Mouse (Mus musculus) myocyte (in vitro differentiated cells): Measurements from ENCODE around the gene Gsk3a. TPM values are rescaled to one million over a fixed set of nuclear protein-coding genes. Genes with fewer than 3 reads are reported as not detected.

Experiments used
- H3K27me3 ChIP-seq: one replicate; pipeline ENCODE4 v1.6.1; 2011; ENCODE audit not compliant: control insufficient read depth, insufficient read depth, insufficient read length
- H3K36me3 ChIP-seq: one replicate; pipeline ENCODE4 v1.6.1; 2011; ENCODE audit not compliant: control insufficient read depth, insufficient read depth
- H3K4me2 ChIP-seq: one replicate; pipeline ENCODE4 v1.6.1; 2011; ENCODE audit warnings: low read depth, control low read depth
- H3K4me3 ChIP-seq: one replicate; pipeline ENCODE4 v1.5.1; 2011; ENCODE audit warnings: mild to moderate bottlenecking, control low read depth, moderate library complexity
- H3K79me2 ChIP-seq: one replicate; pipeline ENCODE4 v1.6.1; 2011; ENCODE audit not compliant: control insufficient read depth, insufficient read depth
- H3ac ChIP-seq: one replicate; pipeline ENCODE4 v1.6.1; 2011; ENCODE audit not compliant: control insufficient read depth, insufficient read length
- CEBPB ChIP-seq: IDR thresholded peaks from 2 replicates; pipeline ENCODE4 v1.6.1; 2011; ENCODE audit warnings: mild to moderate bottlenecking, moderate library complexity; ENCODE audit not compliant: poor library complexity, insufficient read depth, severe bottlenecking
- E2F4 ChIP-seq: IDR thresholded peaks from one replicate; pipeline ENCODE4 v1.6.1; 2011; ENCODE audit warnings: mild to moderate bottlenecking, control low read depth, moderate library complexity; ENCODE audit not compliant: insufficient read depth
- MAX ChIP-seq: IDR thresholded peaks from one replicate; pipeline ENCODE4 v1.6.1; 2011; ENCODE audit warnings: low read depth, mild to moderate bottlenecking, control low read depth
- MYOD1 ChIP-seq, 3 experiments: IDR thresholded peaks; one replicate each; pipeline ENCODE4 v1.6.1; 2011; ENCODE audit warnings: control low read depth in 2 of 3, low read depth in 2 of 3, mild to moderate bottlenecking in 2 of 3, moderate library complexity in 1 of 3; ENCODE audit not compliant: insufficient read length in 2 of 3, control insufficient read depth in 1 of 3
- MYOG ChIP-seq, 3 experiments: IDR thresholded peaks; one replicate each; pipeline ENCODE4 v1.6.1; 2011; ENCODE audit warnings: control low read depth in 2 of 3, low read depth in 2 of 3, mild to moderate bottlenecking in 2 of 3; ENCODE audit not compliant: insufficient read length in 2 of 3, control insufficient read depth in 1 of 3, insufficient read depth in 1 of 3
- POLR2A ChIP-seq: IDR thresholded peaks from one replicate; pipeline ENCODE4 v1.6.1; 2011; ENCODE audit warnings: low read depth, mild to moderate bottlenecking, control low read depth, moderate library complexity; ENCODE audit not compliant: insufficient read length
- POLR2AphosphoS2 ChIP-seq: IDR thresholded peaks from one replicate; pipeline ENCODE4 v1.6.1; 2011; ENCODE audit warnings: low read depth, control low read depth; ENCODE audit not compliant: insufficient read length
- REST ChIP-seq: IDR thresholded peaks from one replicate; pipeline ENCODE4 v1.6.1; 2011; ENCODE audit warnings: mild to moderate bottlenecking, control low read depth, moderate library complexity; ENCODE audit not compliant: insufficient read depth, insufficient read length
- SRF ChIP-seq: IDR thresholded peaks from one replicate; pipeline ENCODE4 v1.6.1; 2011; ENCODE audit warnings: low read depth; ENCODE audit not compliant: control insufficient read depth, insufficient read length
- TCF12 ChIP-seq: IDR thresholded peaks from one replicate; pipeline ENCODE4 v1.6.1; 2011; ENCODE audit warnings: mild to moderate bottlenecking, control low read depth; ENCODE audit not compliant: poor library complexity, insufficient read depth, severe bottlenecking
- TCF3 ChIP-seq: IDR thresholded peaks from one replicate; pipeline ENCODE4 v1.6.1; 2011; ENCODE audit warnings: low read depth, control low read depth; ENCODE audit not compliant: insufficient read length
- USF1 ChIP-seq: IDR thresholded peaks from one replicate; pipeline ENCODE4 v1.6.1; 2011; ENCODE audit warnings: low read depth, mild to moderate bottlenecking, control low read depth, moderate library complexity
- polyA plus RNA-seq: library from polyadenylated mRNA; unstranded; fragments of >200 nt; fragmentation: generic; extraction: Trizol; gene quantifications from one replicate; pipeline ENCODE4 v1.2.1, GENCODE M21; 2012; ENCODE audit warnings: missing spikeins

Gene Gsk3a
- polyA plus RNA-seq, 1 experiment = 69.4 TPM

DNA sequence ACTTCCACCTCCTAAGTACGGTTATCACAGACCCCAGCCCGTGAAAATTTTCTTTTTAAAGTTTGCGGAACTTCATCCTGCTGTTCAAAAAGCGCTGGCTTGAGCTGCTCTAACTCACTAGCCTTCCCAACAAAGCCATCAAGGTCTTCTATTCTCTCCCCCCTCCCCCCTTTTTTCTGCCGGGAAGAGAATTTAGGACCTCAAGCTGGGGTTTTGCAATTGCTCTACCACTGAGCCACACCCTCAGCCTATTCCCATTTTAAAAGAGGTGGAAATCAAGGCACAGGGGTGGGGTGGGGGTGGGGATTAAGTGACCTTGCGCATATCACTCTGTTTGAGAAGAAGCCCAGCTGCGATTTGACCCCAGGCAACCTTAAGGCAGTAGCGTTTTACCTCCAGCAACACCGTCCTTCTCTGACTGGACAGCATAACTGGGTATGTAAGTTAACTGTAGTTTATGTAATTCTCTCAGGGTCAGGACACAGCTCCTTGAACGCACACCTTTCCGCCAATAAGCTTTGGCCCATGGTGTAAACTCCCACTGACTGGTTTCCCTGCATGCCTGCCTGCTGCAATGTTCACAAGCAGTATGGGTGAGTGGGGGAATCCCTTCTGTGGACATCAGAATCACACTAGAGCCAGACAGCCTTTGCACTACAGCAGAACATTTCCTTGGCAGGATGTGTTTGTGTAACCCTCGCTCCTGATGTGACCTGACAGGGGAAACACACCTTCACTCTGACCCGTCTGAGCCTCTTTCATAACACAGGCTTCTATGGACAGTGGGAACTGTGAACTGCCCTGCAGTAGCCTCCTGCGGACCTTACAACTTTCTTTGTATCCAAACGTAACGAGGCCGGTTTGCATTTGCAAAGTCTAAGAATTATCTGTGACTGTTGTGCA is 26.6 kb upstream of the Gsk3a start:
- Histone ChIP-seq H3K36me3 (no peaks in the 10 kb centered on the region), H3K4me2 (no peak overlapping the region), H3K4me3 (no peak overlapping the region)

DNA sequence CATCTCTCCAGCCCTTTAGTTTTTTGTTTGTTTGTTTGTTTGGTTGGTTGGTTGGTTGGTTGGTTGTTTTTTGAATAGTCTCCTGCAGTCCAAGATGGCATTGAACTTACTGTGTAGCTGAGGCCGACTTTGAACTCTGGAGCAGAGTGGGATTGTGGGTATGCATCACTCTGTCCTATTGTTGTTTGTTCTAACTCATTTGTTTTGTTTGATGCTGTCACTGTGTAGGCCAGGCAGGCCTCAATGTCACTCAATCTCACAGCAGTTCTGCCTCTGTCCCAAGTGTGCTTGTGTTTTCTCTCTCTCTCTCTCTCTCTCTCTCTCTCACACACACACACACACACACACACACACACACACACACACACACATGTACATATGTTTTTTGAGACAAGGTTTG is 24.2 kb upstream of the Gsk3a start:
- no peaks in the 10 kb centered on the region for H3K27me3 ChIP-seq
- no peak overlapping the region for H3K4me2 ChIP-seq
- no peaks in the 10 kb centered on the region for H3K79me2 ChIP-seq
- H3K36me3 ChIP-seq = no peaks in the 10 kb centered on the region
- no peak for TF ChIP-seq MAX
- TF ChIP-seq CEBPB = no peak
- no peak for TF ChIP-seq USF1
- TF ChIP-seq TCF12 = no peak
- TF ChIP-seq REST = no peak
- no peak for TF ChIP-seq E2F4
- TF ChIP-seq MYOD1 (IDR thresholded peaks at IDR 0.05; ENCODE audit: control insufficient read depth in 1 of 3, insufficient read length in 2 of 3, low read depth in 2 of 3) = no peak
- TF ChIP-seq MYOG (IDR thresholded peaks at IDR 0.05; ENCODE audit: control insufficient read depth in 1 of 3, insufficient read depth in 1 of 3, insufficient read length in 2 of 3, low read depth in 2 of 3) = no peak
- TF ChIP-seq POLR2A = no peak
- TF ChIP-seq POLR2AphosphoS2 = no peak
- no peak for TF ChIP-seq SRF
- TF ChIP-seq TCF3 = no peak
- H3ac ChIP-seq = no peak overlapping the region
- no peak overlapping the region for H3K4me3 ChIP-seq

More for the DNA sequence above, 26.6 kb upstream of the Gsk3a start:
- TF ChIP-seq POLR2A (no peak), REST (no peak), CEBPB (no peak), TCF3 (no peak), MYOD1 (IDR thresholded peaks at IDR 0.05; ENCODE audit: control insufficient read depth in 1 of 3, insufficient read length in 2 of 3, low read depth in 2 of 3) (no peak), MAX (no peak), SRF (no peak), TCF12 (no peak), USF1 (no peak), MYOG (IDR thresholded peaks at IDR 0.05; ENCODE audit: control insufficient read depth in 1 of 3, insufficient read depth in 1 of 3, insufficient read length in 2 of 3, low read depth in 2 of 3) (no peak)
- no peaks in the 10 kb centered on the region for H3K27me3 ChIP-seq
- H3ac ChIP-seq = no peak overlapping the region
- H3K79me2 ChIP-seq = peaks cover 9% of the 10 kb centered on the region

DNA sequence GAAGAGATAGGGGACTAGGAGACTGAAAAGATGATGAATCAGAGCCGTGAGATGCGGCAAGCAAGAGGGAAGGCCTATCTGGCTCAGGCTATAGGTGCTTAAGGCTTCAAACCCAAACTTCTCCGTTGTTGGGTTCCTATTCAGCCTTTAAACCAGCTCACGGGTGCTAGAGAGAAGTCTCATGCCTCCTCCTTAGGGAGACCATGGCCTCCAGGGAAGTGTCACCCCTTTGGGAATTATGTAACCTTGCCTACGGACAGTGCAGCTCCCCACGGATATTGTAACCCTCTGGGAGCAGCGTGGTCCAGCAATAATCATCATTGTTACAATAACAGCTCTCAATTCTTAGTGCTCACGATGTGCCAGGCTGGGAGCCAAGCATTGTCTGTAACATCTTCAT is 14.2 kb upstream of the Gsk3a start:
- Histone ChIP-seq H3K27me3 (no peaks in the 10 kb centered on the region), H3K4me3 (peak overlapping the region; percentile 84), H3K4me2 (peak overlapping the region; percentile 95), H3K79me2 (peaks cover 32% of the 10 kb centered on the region), H3ac (no peak overlapping the region), H3K36me3 (no peaks in the 10 kb centered on the region)
- TF ChIP-seq USF1 = no peak
- no peak for TF ChIP-seq SRF
- TF ChIP-seq MYOD1 (IDR thresholded peaks at IDR 0.05; ENCODE audit: control insufficient read depth in 1 of 3, insufficient read length in 2 of 3, low read depth in 2 of 3) = no peak

DNA sequence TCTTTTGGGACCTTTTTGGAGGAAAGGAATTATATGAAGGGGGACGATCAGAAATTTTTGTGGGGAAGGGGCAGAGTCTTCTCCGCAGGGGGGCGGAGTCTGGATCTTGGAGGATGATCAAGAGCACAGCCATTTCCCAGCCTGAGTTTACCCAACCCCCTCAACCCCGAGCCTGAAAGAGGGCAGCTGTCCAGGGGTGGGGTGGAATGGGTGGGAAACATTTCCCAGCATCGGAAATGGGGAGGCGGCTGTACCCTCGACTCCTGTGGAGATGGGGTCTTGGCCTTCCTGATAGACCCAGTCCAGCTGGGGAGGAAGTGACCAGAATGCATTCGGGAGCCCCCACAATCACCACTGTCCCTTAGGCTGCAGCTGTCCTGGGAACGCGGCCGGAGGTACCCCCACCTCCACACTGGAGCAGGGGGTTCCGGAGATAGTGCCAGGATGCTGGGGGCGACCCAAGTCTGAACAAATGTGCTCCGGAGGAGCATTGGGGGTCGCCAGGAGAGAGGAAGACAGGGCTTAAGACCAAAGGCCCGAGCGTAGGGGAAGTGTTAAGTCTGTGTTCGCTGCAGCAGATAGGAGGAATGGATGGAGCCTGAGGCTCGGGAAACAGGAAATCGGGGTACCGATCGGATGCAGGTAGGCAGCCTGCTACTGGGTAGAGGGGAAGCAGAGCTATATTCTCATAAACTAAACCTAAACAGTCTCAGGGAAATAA is 13.6 kb upstream of the Gsk3a start:
- peaks cover 38% of the 10 kb centered on the region for H3K79me2 ChIP-seq

More for the DNA sequence above, 13.6 kb upstream of the Gsk3a start:
- peak overlapping the region; percentile 95 for H3K4me2 ChIP-seq
- H3K4me3 ChIP-seq = peak overlapping the region; percentile 84
- TF ChIP-seq MYOG (IDR thresholded peaks at IDR 0.05; ENCODE audit: control insufficient read depth in 1 of 3, insufficient read depth in 1 of 3, insufficient read length in 2 of 3, low read depth in 2 of 3) (peak in 1 of 3 experiments; percentile 64), TCF12 (no peak)
- no peaks in the 10 kb centered on the region for H3K36me3 ChIP-seq
- H3ac ChIP-seq = peak overlapping the region; percentile 27
- H3K27me3 ChIP-seq = no peaks in the 10 kb centered on the region
